Mouse (Mus musculus): Measurements from ENCODE around the gene Ripk4. TPM values are rescaled to one million over a fixed set of nuclear protein-coding genes. Genes with fewer than 3 reads are reported as not detected.

The Ripk4 gene
- 0.34 TPM for polyA plus RNA-seq (2014; fragmentation: Illumina TruSeq; extraction: RNeasy Lipid Tissue Mini Kit (QIAGEN cat#74804); ENCODE audit: low read depth, low replicate concordance)

DNA sequence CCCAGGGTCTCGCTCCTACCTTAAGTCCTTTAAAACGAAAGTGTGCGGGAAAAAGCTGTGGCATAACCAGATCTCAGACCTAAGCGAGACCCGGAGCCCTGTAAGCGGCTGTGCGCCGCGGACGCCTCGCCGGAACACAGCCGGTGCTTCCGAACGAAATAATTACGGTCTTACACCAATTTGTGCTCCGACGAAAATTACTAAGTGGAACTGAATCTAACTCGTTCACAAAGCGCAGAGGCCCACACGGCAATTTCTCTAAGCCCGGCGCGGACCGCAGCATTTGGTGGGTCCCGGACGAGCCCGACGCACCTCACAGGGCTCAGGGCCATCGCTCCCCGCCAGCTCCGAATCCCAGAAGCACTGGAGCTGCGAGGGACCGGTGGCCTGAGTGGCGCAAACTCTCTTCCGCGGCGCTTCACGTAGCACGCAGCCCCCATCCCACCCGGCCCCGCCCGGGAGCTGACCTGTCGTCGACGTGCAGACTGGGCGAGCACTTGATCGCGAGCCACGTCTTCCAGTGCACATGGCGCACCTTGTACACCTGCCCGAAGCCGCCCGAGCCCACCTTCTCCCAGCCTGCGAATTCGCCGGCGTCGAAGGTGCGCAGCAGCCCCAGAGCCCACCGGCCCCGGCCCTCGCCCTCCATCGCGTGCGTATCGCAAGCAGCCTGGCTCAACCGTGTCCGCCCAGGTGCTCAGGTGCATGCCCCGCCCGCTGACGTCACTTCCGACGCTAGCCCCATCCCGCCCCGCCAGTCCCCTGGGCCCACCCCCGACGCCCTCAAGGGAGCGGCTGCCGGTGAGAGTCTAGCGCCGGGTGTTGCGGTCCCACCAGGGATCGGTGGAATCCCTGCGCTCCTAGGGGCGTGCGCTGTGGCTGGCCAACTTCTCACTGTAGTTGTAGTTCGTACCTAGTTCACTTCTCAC is at the start of gene Ripk4:
Gene Ripk4 (minus strand): TSS at position 727 of the 929 bp plus-strand sequence.

Other genes starting within 250 kb of the Ripk4 start
- not detected for gene Fam3b, start 249.0 kb downstream of the Ripk4 start, polyA plus RNA-seq (2014; fragmentation: Illumina TruSeq; extraction: RNeasy Lipid Tissue Mini Kit (QIAGEN cat#74804); ENCODE audit: low read depth, low replicate concordance)
- not detected for gene Tmprss2, start 152.6 kb downstream of the Ripk4 start, polyA plus RNA-seq (2014; fragmentation: Illumina TruSeq; extraction: RNeasy Lipid Tissue Mini Kit (QIAGEN cat#74804); ENCODE audit: low read depth, low replicate concordance)
- gene Prdm15, start 88.1 kb upstream of the Ripk4 start, polyA plus RNA-seq (2014; fragmentation: Illumina TruSeq; extraction: RNeasy Lipid Tissue Mini Kit (QIAGEN cat#74804); ENCODE audit: low read depth, low replicate concordance) = 4.0 TPM
- gene C2cd2, start 198.8 kb upstream of the Ripk4 start, polyA plus RNA-seq (2014; fragmentation: Illumina TruSeq; extraction: RNeasy Lipid Tissue Mini Kit (QIAGEN cat#74804); ENCODE audit: low read depth, low replicate concordance) = 16.8 TPM
- 11.4 TPM for gene Zbtb21, start 198.8 kb upstream of the Ripk4 start, polyA plus RNA-seq (2014; fragmentation: Illumina TruSeq; extraction: RNeasy Lipid Tissue Mini Kit (QIAGEN cat#74804); ENCODE audit: low read depth, low replicate concordance)
- gene B230307C23Rik, start 233.5 kb upstream of the Ripk4 start, polyA plus RNA-seq (2014; fragmentation: Illumina TruSeq; extraction: RNeasy Lipid Tissue Mini Kit (QIAGEN cat#74804); ENCODE audit: low read depth, low replicate concordance) = 8.4 TPM

Data from heart, adult 10 weeks (tissue).